Mouse (Mus musculus): ENCODE measurements at regions not wholly inside any gene's neighbourhood (a gene's known extent, or its start where the extent isn't known, plus 50 kb on each side); places are given as distances from the start of the nearest gene placed in this dataset.

GRCm38 (mm10) chr3:149526509-149526908 is 536.2 kb upstream of the Adgrl2 start:
- WGBS, result 92% methylated on average over 3 of the region's 3 CpGs
- peaks cover 7% of the 10 kb centered on the region; the same call in 1 of the 2 replicates for H3K4me1 ChIP-seq
- H3K4me2 ChIP-seq, result no peak overlapping the region
- no peak for ATAC-seq
- no peak overlapping the region for H3K27ac ChIP-seq
- no peak overlapping the region for H3K9ac ChIP-seq
- H3K4me3 ChIP-seq, result no peak overlapping the region
- peaks cover 4% of the 10 kb centered on the region; the same call in 1 of the 2 replicates for H3K27me3 ChIP-seq
- no peaks in the 10 kb centered on the region for H3K36me3 ChIP-seq (ENCODE audit: poor library complexity, severe bottlenecking)
- no peaks in the 10 kb centered on the region for H3K9me3 ChIP-seq (replicated peaks)

- H3K4me3 ChIP-seq, result peak overlapping the region; percentile 51
- H3K4me1 ChIP-seq, result peaks cover 18% of the 10 kb centered on the region; the same call in 1 of the 2 replicates
- peaks cover 10% of the 10 kb centered on the region; the same call in 1 of the 2 replicates for H3K27me3 ChIP-seq
- H3K27ac ChIP-seq, result no peak overlapping the region
- H3K36me3 ChIP-seq (ENCODE audit: poor library complexity, severe bottlenecking), result no peaks in the 10 kb centered on the region
- 15% methylated on average over 15 of the region's 15 CpGs for WGBS
- ATAC-seq, result peak; percentile 36
- H3K4me2 ChIP-seq, result peak overlapping the region; percentile 85
- no peaks in the 10 kb centered on the region for H3K9me3 ChIP-seq (replicated peaks)
- peak overlapping the region; percentile 59 for H3K9ac ChIP-seq
Measured at GRCm38 (mm10) chr3:149519575-149519929, 529.2 kb upstream of the Adgrl2 start.

- peaks cover 10% of the 10 kb centered on the region; the same call in 1 of the 2 replicates for H3K27me3 ChIP-seq
- no peaks in the 10 kb centered on the region for H3K9me3 ChIP-seq (replicated peaks)
- peaks cover 13% of the 10 kb centered on the region; the same call in 1 of the 2 replicates for H3K4me1 ChIP-seq
- peak; percentile 64 for ATAC-seq
- H3K27ac ChIP-seq, result no peak overlapping the region
- peak overlapping the region; percentile 59 for H3K9ac ChIP-seq
- H3K4me3 ChIP-seq, result peak overlapping the region; percentile 51
- peak overlapping the region; percentile 85 for H3K4me2 ChIP-seq
- H3K36me3 ChIP-seq (ENCODE audit: poor library complexity, severe bottlenecking), result no peaks in the 10 kb centered on the region
- 1% methylated on average over 27 of the region's 27 CpGs for WGBS
Measured at GRCm38 (mm10) chr3:149518928-149519574, 528.7 kb upstream of the Adgrl2 start.

GRCm38 (mm10) chr3:149517537-149517936 is 527.2 kb upstream of the Adgrl2 start:
- Histone ChIP-seq H3K36me3 (ENCODE audit: poor library complexity, severe bottlenecking) (no peaks in the 10 kb centered on the region), H3K9ac (no peak overlapping the region), H3K27me3 (peaks cover 6% of the 10 kb centered on the region; the same call in 1 of the 2 replicates), H3K4me2 (no peak overlapping the region), H3K9me3 (replicated peaks) (no peaks in the 10 kb centered on the region), H3K4me3 (no peak overlapping the region), H3K27ac (no peak overlapping the region), H3K4me1 (peaks cover 10% of the 10 kb centered on the region; the same call in 1 of the 2 replicates)
- no peak for ATAC-seq
- 64% methylated on average over 11 of the region's 11 CpGs for WGBS

- no peak overlapping the region for H3K4me2 ChIP-seq
- H3K27ac ChIP-seq, result no peak overlapping the region
- H3K9ac ChIP-seq, result no peak overlapping the region
- H3K27me3 ChIP-seq, result no peaks in the 10 kb centered on the region
- 91% methylated on average over 6 of the region's 6 CpGs for WGBS
- no peaks in the 10 kb centered on the region for H3K36me3 ChIP-seq (ENCODE audit: poor library complexity, severe bottlenecking)
- H3K9me3 ChIP-seq (replicated peaks), result no peaks in the 10 kb centered on the region
- ATAC-seq, result no peak
- no peak overlapping the region for H3K4me3 ChIP-seq
- H3K4me1 ChIP-seq, result no peaks in the 10 kb centered on the region
Measured at GRCm38 (mm10) chr3:149509178-149509577, 518.8 kb upstream of the Adgrl2 start.

GRCm38 (mm10) chr3:149508671-149509070 is 518.3 kb upstream of the Adgrl2 start:
- no peaks in the 10 kb centered on the region for H3K36me3 ChIP-seq (ENCODE audit: poor library complexity, severe bottlenecking)
- H3K9ac ChIP-seq, result no peak overlapping the region
- 93% methylated on average over 10 of the region's 10 CpGs for WGBS
- H3K9me3 ChIP-seq (replicated peaks), result no peaks in the 10 kb centered on the region
- ATAC-seq, result no peak
- H3K27me3 ChIP-seq, result no peaks in the 10 kb centered on the region
- H3K27ac ChIP-seq, result no peak overlapping the region
- H3K4me3 ChIP-seq, result no peak overlapping the region
- no peak overlapping the region for H3K4me2 ChIP-seq
- H3K4me1 ChIP-seq, result no peaks in the 10 kb centered on the region

GRCm38 (mm10) chr3:149505692-149506091 is 515.3 kb upstream of the Adgrl2 start:
- Histone ChIP-seq H3K9me3 (replicated peaks) (no peaks in the 10 kb centered on the region), H3K4me1 (no peaks in the 10 kb centered on the region), H3K4me3 (no peak overlapping the region), H3K36me3 (ENCODE audit: poor library complexity, severe bottlenecking) (no peaks in the 10 kb centered on the region), H3K27ac (no peak overlapping the region), H3K9ac (no peak overlapping the region), H3K27me3 (no peaks in the 10 kb centered on the region), H3K4me2 (no peak overlapping the region)
- WGBS, result 83% methylated on average over 9 of the region's 9 CpGs
- ATAC-seq, result no peak

GRCm38 (mm10) chr3:149503992-149504391 is 513.6 kb upstream of the Adgrl2 start:
- H3K9me3 ChIP-seq (replicated peaks), result no peaks in the 10 kb centered on the region
- H3K4me2 ChIP-seq, result no peak overlapping the region
- H3K9ac ChIP-seq, result no peak overlapping the region
- no peak for ATAC-seq
- no peaks in the 10 kb centered on the region for H3K4me1 ChIP-seq
- H3K27me3 ChIP-seq, result no peaks in the 10 kb centered on the region
- WGBS, result 92% methylated on average over 2 of the region's 2 CpGs
- no peaks in the 10 kb centered on the region for H3K36me3 ChIP-seq (ENCODE audit: poor library complexity, severe bottlenecking)
- no peak overlapping the region for H3K27ac ChIP-seq
- H3K4me3 ChIP-seq, result no peak overlapping the region

GRCm38 (mm10) chr3:149500130-149500529 is 509.8 kb upstream of the Adgrl2 start:
- Histone ChIP-seq H3K4me2 (no peak overlapping the region), H3K9me3 (replicated peaks) (no peaks in the 10 kb centered on the region), H3K27me3 (no peaks in the 10 kb centered on the region), H3K27ac (no peak overlapping the region), H3K4me3 (no peak overlapping the region), H3K36me3 (ENCODE audit: poor library complexity, severe bottlenecking) (no peaks in the 10 kb centered on the region), H3K9ac (no peak overlapping the region), H3K4me1 (no peaks in the 10 kb centered on the region)
- ATAC-seq, result no peak
- WGBS, result 90% methylated on average over 3 of the region's 3 CpGs

- 70% methylated on average over 1 of the region's 1 CpGs for WGBS
- Histone ChIP-seq H3K9me3 (replicated peaks) (no peaks in the 10 kb centered on the region), H3K36me3 (ENCODE audit: poor library complexity, severe bottlenecking) (no peaks in the 10 kb centered on the region), H3K27ac (no peak overlapping the region), H3K9ac (no peak overlapping the region), H3K4me1 (no peaks in the 10 kb centered on the region), H3K4me2 (no peak overlapping the region), H3K27me3 (no peaks in the 10 kb centered on the region), H3K4me3 (no peak overlapping the region)
- no peak for ATAC-seq
Measured at GRCm38 (mm10) chr3:149498765-149499164, 508.4 kb upstream of the Adgrl2 start.

GRCm38 (mm10) chr3:149496829-149497471 is 506.6 kb upstream of the Adgrl2 start:
- no peak overlapping the region for H3K4me2 ChIP-seq

GRCm38 (mm10) chr3:149496122-149496521 is 505.8 kb upstream of the Adgrl2 start:
- no peak overlapping the region for H3K9ac ChIP-seq
- no peak for ATAC-seq
- no peak overlapping the region for H3K4me3 ChIP-seq
- H3K4me2 ChIP-seq, result no peak overlapping the region
- WGBS, result 90% methylated on average over 2 of the region's 2 CpGs
- H3K27me3 ChIP-seq, result no peaks in the 10 kb centered on the region
- H3K9me3 ChIP-seq (replicated peaks), result no peaks in the 10 kb centered on the region
- no peaks in the 10 kb centered on the region for H3K36me3 ChIP-seq (ENCODE audit: poor library complexity, severe bottlenecking)
- no peaks in the 10 kb centered on the region for H3K4me1 ChIP-seq
- no peak overlapping the region for H3K27ac ChIP-seq

More at GRCm38 (mm10) chr3:149496829-149497471, 506.6 kb upstream of the Adgrl2 start:
- no peak overlapping the region for H3K27ac ChIP-seq
- H3K27me3 ChIP-seq, result no peaks in the 10 kb centered on the region
- 81% methylated on average over 10 of the region's 10 CpGs for WGBS
- no peaks in the 10 kb centered on the region for H3K9me3 ChIP-seq (replicated peaks)
- no peaks in the 10 kb centered on the region for H3K36me3 ChIP-seq (ENCODE audit: poor library complexity, severe bottlenecking)
- no peak overlapping the region for H3K4me3 ChIP-seq
- no peaks in the 10 kb centered on the region for H3K4me1 ChIP-seq
- ATAC-seq, result no peak
- no peak overlapping the region for H3K9ac ChIP-seq

Data from forebrain, embryonic 13.5 days (tissue).